Mouse (Mus musculus) myocyte (in vitro differentiated cells): ENCODE results near the gene Rpl10-ps3. TPM values are rescaled to one million over a fixed set of nuclear protein-coding genes. Genes with fewer than 3 reads are reported as not detected.
A peak's percentile ranks its signal among the peaks of the same experiment; 100 is the strongest.

Experiments
- H3K27me3 ChIP-seq: one replicate; pipeline ENCODE4 v1.6.1; 2011; ENCODE audit not compliant: control insufficient read depth, insufficient read depth, insufficient read length
- H3K36me3 ChIP-seq: one replicate; pipeline ENCODE4 v1.6.1; 2011; ENCODE audit not compliant: control insufficient read depth, insufficient read depth
- H3K4me2 ChIP-seq: one replicate; pipeline ENCODE4 v1.6.1; 2011; ENCODE audit warnings: low read depth, control low read depth
- H3K4me3 ChIP-seq: one replicate; pipeline ENCODE4 v1.5.1; 2011; ENCODE audit warnings: mild to moderate bottlenecking, control low read depth, moderate library complexity
- H3K79me2 ChIP-seq: one replicate; pipeline ENCODE4 v1.6.1; 2011; ENCODE audit not compliant: control insufficient read depth, insufficient read depth
- H3ac ChIP-seq: one replicate; pipeline ENCODE4 v1.6.1; 2011; ENCODE audit not compliant: control insufficient read depth, insufficient read length
- CEBPB ChIP-seq: IDR thresholded peaks from 2 replicates; pipeline ENCODE4 v1.6.1; 2011; ENCODE audit warnings: mild to moderate bottlenecking, moderate library complexity; ENCODE audit not compliant: poor library complexity, insufficient read depth, severe bottlenecking
- E2F4 ChIP-seq: IDR thresholded peaks from one replicate; pipeline ENCODE4 v1.6.1; 2011; ENCODE audit warnings: mild to moderate bottlenecking, control low read depth, moderate library complexity; ENCODE audit not compliant: insufficient read depth
- MAX ChIP-seq: IDR thresholded peaks from one replicate; pipeline ENCODE4 v1.6.1; 2011; ENCODE audit warnings: low read depth, mild to moderate bottlenecking, control low read depth
- MYOD1 ChIP-seq, 3 experiments: IDR thresholded peaks; one replicate each; pipeline ENCODE4 v1.6.1; 2011; ENCODE audit warnings: control low read depth in 2 of 3, low read depth in 2 of 3, mild to moderate bottlenecking in 2 of 3, moderate library complexity in 1 of 3; ENCODE audit not compliant: insufficient read length in 2 of 3, control insufficient read depth in 1 of 3
- MYOG ChIP-seq, 3 experiments: IDR thresholded peaks; one replicate each; pipeline ENCODE4 v1.6.1; 2011; ENCODE audit warnings: control low read depth in 2 of 3, low read depth in 2 of 3, mild to moderate bottlenecking in 2 of 3; ENCODE audit not compliant: insufficient read length in 2 of 3, control insufficient read depth in 1 of 3, insufficient read depth in 1 of 3
- POLR2A ChIP-seq: IDR thresholded peaks from one replicate; pipeline ENCODE4 v1.6.1; 2011; ENCODE audit warnings: low read depth, mild to moderate bottlenecking, control low read depth, moderate library complexity; ENCODE audit not compliant: insufficient read length
- POLR2AphosphoS2 ChIP-seq: IDR thresholded peaks from one replicate; pipeline ENCODE4 v1.6.1; 2011; ENCODE audit warnings: low read depth, control low read depth; ENCODE audit not compliant: insufficient read length
- REST ChIP-seq: IDR thresholded peaks from one replicate; pipeline ENCODE4 v1.6.1; 2011; ENCODE audit warnings: mild to moderate bottlenecking, control low read depth, moderate library complexity; ENCODE audit not compliant: insufficient read depth, insufficient read length
- SRF ChIP-seq: IDR thresholded peaks from one replicate; pipeline ENCODE4 v1.6.1; 2011; ENCODE audit warnings: low read depth; ENCODE audit not compliant: control insufficient read depth, insufficient read length
- TCF12 ChIP-seq: IDR thresholded peaks from one replicate; pipeline ENCODE4 v1.6.1; 2011; ENCODE audit warnings: mild to moderate bottlenecking, control low read depth; ENCODE audit not compliant: poor library complexity, insufficient read depth, severe bottlenecking
- TCF3 ChIP-seq: IDR thresholded peaks from one replicate; pipeline ENCODE4 v1.6.1; 2011; ENCODE audit warnings: low read depth, control low read depth; ENCODE audit not compliant: insufficient read length
- USF1 ChIP-seq: IDR thresholded peaks from one replicate; pipeline ENCODE4 v1.6.1; 2011; ENCODE audit warnings: low read depth, mild to moderate bottlenecking, control low read depth, moderate library complexity
- polyA plus RNA-seq: library from polyadenylated mRNA; unstranded; fragments of >200 nt; fragmentation: generic; extraction: Trizol; gene quantifications from one replicate; pipeline ENCODE4 v1.2.1, GENCODE M21; 2012; ENCODE audit warnings: missing spikeins

Gene Rpl10-ps3
- polyA plus RNA-seq, 1 experiment, result 158 TPM

- H3K36me3 ChIP-seq, result no peaks in the 10 kb centered on the region
- H3K4me2 ChIP-seq, result no peak overlapping the region
Observed at GRCm38 (mm10) chr9:50333413-50333812, 11.4 kb downstream of the Rpl10-ps3 start.

DNA sequence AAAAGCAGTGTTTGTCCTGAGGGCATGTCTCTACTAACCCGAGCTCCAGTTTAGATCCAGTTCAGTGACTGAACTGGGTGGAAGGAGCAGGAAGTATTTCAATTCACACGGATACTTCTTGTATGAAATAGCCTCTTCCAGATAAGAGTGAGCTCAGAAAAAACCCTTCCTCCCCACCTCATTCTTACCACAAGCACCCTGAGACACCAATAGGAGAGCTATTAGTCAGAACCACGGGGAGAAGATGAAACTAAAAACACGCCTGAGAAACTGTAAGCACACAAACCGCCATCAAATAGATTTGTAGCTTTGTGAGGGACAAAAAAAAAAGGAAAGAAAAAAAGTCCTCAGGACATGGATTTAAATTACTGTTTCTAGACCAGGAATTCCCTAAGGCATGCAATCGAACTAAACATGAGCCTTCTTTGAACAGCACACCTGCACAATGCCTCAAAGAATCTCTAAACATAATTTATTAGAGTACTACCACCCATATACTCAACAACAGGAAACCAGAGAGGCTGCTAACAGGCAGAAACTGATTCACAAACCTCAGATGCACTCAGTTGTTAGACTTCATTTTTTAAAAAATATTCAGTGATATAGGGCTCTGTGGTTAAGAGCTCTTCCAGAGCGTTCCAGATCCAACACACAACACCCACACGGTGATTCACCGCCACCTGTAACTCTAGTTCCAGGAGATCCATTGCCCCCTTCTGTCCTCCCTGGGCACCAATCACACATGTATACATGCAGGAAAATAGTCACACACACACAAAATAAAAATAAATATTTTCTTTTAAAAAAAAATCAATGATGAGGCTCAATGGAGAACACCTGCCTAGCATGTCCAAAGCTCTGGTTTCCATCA, 20.2 kb downstream of the Rpl10-ps3 start:
- TF ChIP-seq CEBPB (no peak), USF1 (no peak), TCF12 (no peak), E2F4 (no peak), POLR2A (no peak), POLR2AphosphoS2 (no peak), TCF3 (no peak), MAX (no peak), MYOD1 (IDR thresholded peaks at IDR 0.05; ENCODE audit: control insufficient read depth in 1 of 3, insufficient read length in 2 of 3, low read depth in 2 of 3) (no peak), SRF (no peak)
- no peaks in the 10 kb centered on the region for H3K36me3 ChIP-seq
- H3K79me2 ChIP-seq, result no peaks in the 10 kb centered on the region
- peak overlapping the region; percentile 55 for H3K4me2 ChIP-seq
- H3K27me3 ChIP-seq, result no peaks in the 10 kb centered on the region
- no peak overlapping the region for H3K4me3 ChIP-seq
- no peak overlapping the region for H3ac ChIP-seq

More at GRCm38 (mm10) chr9:50333413-50333812, 11.4 kb downstream of the Rpl10-ps3 start:
- no peak for TF ChIP-seq SRF
- TF ChIP-seq POLR2A, result no peak
- no peak for TF ChIP-seq TCF12
- TF ChIP-seq POLR2AphosphoS2, result no peak
- no peak for TF ChIP-seq MYOD1 (IDR thresholded peaks at IDR 0.05; ENCODE audit: control insufficient read depth in 1 of 3, insufficient read length in 2 of 3, low read depth in 2 of 3)
- no peak for TF ChIP-seq CEBPB
- no peak for TF ChIP-seq MYOG (IDR thresholded peaks at IDR 0.05; ENCODE audit: control insufficient read depth in 1 of 3, insufficient read depth in 1 of 3, insufficient read length in 2 of 3, low read depth in 2 of 3)
- no peak for TF ChIP-seq USF1
- no peak for TF ChIP-seq TCF3
- TF ChIP-seq MAX, result no peak
- TF ChIP-seq E2F4, result no peak
- TF ChIP-seq REST, result no peak
- Histone ChIP-seq H3K27me3 (peaks cover 7% of the 10 kb centered on the region), H3K4me3 (no peak overlapping the region), H3ac (no peak overlapping the region), H3K79me2 (no peaks in the 10 kb centered on the region)

GRCm38 (mm10) chr9:50320729-50321128, 24.0 kb downstream of the Rpl10-ps3 start:
- Histone ChIP-seq H3K4me3 (no peak overlapping the region), H3K4me2 (no peak overlapping the region), H3K27me3 (peaks cover 13% of the 10 kb centered on the region), H3ac (no peak overlapping the region), H3K36me3 (no peaks in the 10 kb centered on the region), H3K79me2 (no peaks in the 10 kb centered on the region)
- TF ChIP-seq USF1 (no peak), MYOG (IDR thresholded peaks at IDR 0.05; ENCODE audit: control insufficient read depth in 1 of 3, insufficient read depth in 1 of 3, insufficient read length in 2 of 3, low read depth in 2 of 3) (no peak), TCF3 (no peak), E2F4 (no peak), CEBPB (no peak), MYOD1 (IDR thresholded peaks at IDR 0.05; ENCODE audit: control insufficient read depth in 1 of 3, insufficient read length in 2 of 3, low read depth in 2 of 3) (no peak), POLR2A (no peak), SRF (no peak), MAX (no peak), TCF12 (no peak)

DNA sequence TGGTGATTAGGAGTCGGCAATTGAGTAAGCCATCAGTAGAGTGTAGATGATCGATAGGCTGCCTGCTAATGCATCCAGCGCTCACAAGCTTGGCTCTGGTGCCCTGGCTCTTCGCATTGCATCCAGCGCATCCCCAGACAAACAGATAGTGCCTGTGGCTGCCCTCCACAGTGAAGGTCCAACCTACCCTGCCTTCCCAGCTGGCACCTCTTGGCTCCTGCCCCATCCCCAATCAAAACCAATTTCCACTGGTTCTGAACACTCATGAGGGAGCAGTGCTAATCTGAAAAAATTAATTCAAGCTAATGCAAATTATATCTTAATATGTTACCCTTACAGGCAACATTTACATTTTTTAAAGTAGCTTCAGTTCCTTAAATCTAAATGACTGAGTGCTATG, 25.3 kb downstream of the Rpl10-ps3 start:
- no peak overlapping the region for H3K4me3 ChIP-seq
- no peak overlapping the region for H3ac ChIP-seq
- no peak overlapping the region for H3K4me2 ChIP-seq
- H3K79me2 ChIP-seq, result no peaks in the 10 kb centered on the region
- H3K36me3 ChIP-seq, result no peaks in the 10 kb centered on the region
- TF ChIP-seq MYOG (IDR thresholded peaks at IDR 0.05; ENCODE audit: control insufficient read depth in 1 of 3, insufficient read depth in 1 of 3, insufficient read length in 2 of 3, low read depth in 2 of 3) (no peak), CEBPB (no peak), TCF12 (no peak), MAX (no peak), REST (no peak), USF1 (no peak), SRF (no peak), POLR2AphosphoS2 (no peak)
- peaks cover 13% of the 10 kb centered on the region for H3K27me3 ChIP-seq
